Mouse (Mus musculus) MEL (cell line): ENCODE results near the gene Cdk14. TPM values are rescaled to one million over a fixed set of nuclear protein-coding genes. Genes with fewer than 3 reads are reported as not detected.

Experiments
- DNase-seq: peaks from one replicate; pipeline ENCODE4 v3.0.0; 2011; ENCODE audit warnings: low read depth, low spot score
- H3K27ac ChIP-seq: 2 replicates; pipeline ENCODE4 v1.5.1; 2012; ENCODE audit warnings: low read depth, mild to moderate bottlenecking, control low read depth, low read length, moderate library complexity; ENCODE audit not compliant: control insufficient read depth
- H3K27me3 ChIP-seq, 2 experiments: fragments of 150-350 bp in 1 of 2; sonication (generic) in 1 of 2; 2 replicates each; pipeline ENCODE4 v1.6.1; 2012; ENCODE audit warnings: low read length in 2 of 2, mild to moderate bottlenecking in 2 of 2, improper control_type of control experiment in 1 of 2, moderate library complexity in 1 of 2; ENCODE audit not compliant: insufficient read depth in 2 of 2, control insufficient read depth in 1 of 2
- H3K36me3 ChIP-seq, 2 experiments: 2 replicates each; pipeline ENCODE4 v1.6.1; 2012 to 2014; ENCODE audit warnings: low read length in 2 of 2, improper control_type of control experiment in 1 of 2, inconsistent platforms in 1 of 2, mild to moderate bottlenecking in 1 of 2; ENCODE audit not compliant: insufficient read depth in 2 of 2, control insufficient read depth in 1 of 2
- H3K4me1 ChIP-seq, 2 experiments: fragments of 150-350 bp in 1 of 2; sonication (generic) in 1 of 2; 2 replicates each; pipeline ENCODE4 v1.6.1; 2012; ENCODE audit warnings: low read length in 2 of 2, improper control_type of control experiment in 1 of 2, mild to moderate bottlenecking in 1 of 2; ENCODE audit not compliant: insufficient read depth in 2 of 2, control insufficient read depth in 1 of 2
- H3K4me3 ChIP-seq, 2 experiments: fragments of 150-350 bp in 1 of 2; sonication (generic) in 1 of 2; 2 replicates each; pipeline ENCODE4 v1.5.1; 2012; ENCODE audit warnings: low read depth in 2 of 2, low read length in 2 of 2, mild to moderate bottlenecking in 2 of 2, moderate library complexity in 2 of 2, control low read depth in 1 of 2, improper control_type of control experiment in 1 of 2; ENCODE audit not compliant: control insufficient read depth in 1 of 2, insufficient read depth in 1 of 2
- H3K79me2 ChIP-seq: 2 replicates; pipeline ENCODE4 v1.6.1; 2012; ENCODE audit warnings: mild to moderate bottlenecking, low read length, moderate library complexity; ENCODE audit not compliant: control insufficient read depth, poor library complexity, insufficient read depth
- H3K9ac ChIP-seq: 2 replicates; pipeline ENCODE4 v1.6.1; 2012; ENCODE audit warnings: low read depth, mild to moderate bottlenecking, control low read depth, low read length, moderate library complexity; ENCODE audit not compliant: control insufficient read depth, poor library complexity, severe bottlenecking
- H3K9me3 ChIP-seq: fragments of 150-350 bp; sonication (generic); replicated peaks from 2 replicates; pipeline ENCODE4 v1.6.1; 2012; ENCODE audit warnings: mild to moderate bottlenecking, low read length, improper control_type of control experiment, moderate library complexity; ENCODE audit not compliant: insufficient read depth
- BHLHE40 ChIP-seq: IDR thresholded peaks from 2 replicates; pipeline ENCODE4 v1.6.1; 2012; ENCODE audit warnings: low read depth, mild to moderate bottlenecking, inconsistent platforms, low read length, improper control_type of control experiment, borderline replicate concordance
- CHD1 ChIP-seq: IDR thresholded peaks from 2 replicates; pipeline ENCODE4 v1.6.1; 2012; ENCODE audit warnings: low read depth, mild to moderate bottlenecking, inconsistent platforms, low read length, improper control_type of control experiment
- CHD2 ChIP-seq: IDR thresholded peaks from 2 replicates; pipeline ENCODE4 v1.6.1; 2011; ENCODE audit warnings: low read length, improper control_type of control experiment
- CTCF ChIP-seq, 3 experiments: IDR thresholded peaks in 2 of 3; conservative IDR thresholded peaks in 1 of 3; 2 replicates each; pipeline ENCODE4 v1.5.1; 2011 to 2012; ENCODE audit warnings: low read length in 3 of 3, low read depth in 2 of 3, mild to moderate bottlenecking in 2 of 3, improper control_type of control experiment in 1 of 3, inconsistent platforms in 1 of 3, mixed read lengths in 1 of 3, moderate library complexity in 1 of 3; ENCODE audit not compliant: control insufficient read depth in 1 of 3, insufficient read depth in 1 of 3, poor library complexity in 1 of 3, severe bottlenecking in 1 of 3
- EP300 ChIP-seq, 2 experiments: IDR thresholded peaks; 2 replicates each; pipeline ENCODE4 v1.6.1; 2011; ENCODE audit warnings: improper control_type of control experiment in 2 of 2, low read length in 2 of 2, low read depth in 1 of 2, mild to moderate bottlenecking in 1 of 2
- ETS1 ChIP-seq: IDR thresholded peaks from 2 replicates; pipeline ENCODE4 v1.6.1; 2012; ENCODE audit warnings: low read depth, mild to moderate bottlenecking, inconsistent platforms, low read length, improper control_type of control experiment, moderate library complexity
- GATA1 ChIP-seq: IDR thresholded peaks from 2 replicates; pipeline ENCODE4 v1.6.1; 2011; ENCODE audit warnings: low read depth, low read length, improper control_type of control experiment
- JUND ChIP-seq: IDR thresholded peaks from 2 replicates; pipeline ENCODE4 v1.6.1; 2011; ENCODE audit warnings: low read depth, mild to moderate bottlenecking, improper control_type of control experiment, low read length
- KAT2A ChIP-seq: conservative IDR thresholded peaks from 2 replicates; pipeline ENCODE4 v1.6.1; 2012; ENCODE audit warnings: low read depth, low read length, improper control_type of control experiment, inconsistent platforms
- MAX ChIP-seq: IDR thresholded peaks from 2 replicates; pipeline ENCODE4 v1.6.1; 2011; ENCODE audit warnings: low read length, improper control_type of control experiment
- MYB ChIP-seq: IDR thresholded peaks from 2 replicates; pipeline ENCODE4 v1.6.1; 2011; ENCODE audit warnings: mild to moderate bottlenecking, low read depth, low read length, improper control_type of control experiment
- NELFE ChIP-seq: IDR thresholded peaks from 2 replicates; pipeline ENCODE4 v1.6.1; 2011; ENCODE audit warnings: low read depth, low read length, improper control_type of control experiment
- POLR2A ChIP-seq, 2 experiments: IDR thresholded peaks; 2 replicates each; pipeline ENCODE4 v1.6.1; 2011 to 2012; ENCODE audit warnings: low read length in 2 of 2, mild to moderate bottlenecking in 2 of 2, control low read depth in 1 of 2, improper control_type of control experiment in 1 of 2, low read depth in 1 of 2, moderate library complexity in 1 of 2; ENCODE audit not compliant: control insufficient read depth in 1 of 2, insufficient read depth in 1 of 2, poor library complexity in 1 of 2
- POLR2AphosphoS2 ChIP-seq: IDR thresholded peaks from 2 replicates; pipeline ENCODE4 v1.6.1; 2011; ENCODE audit warnings: low read length, improper control_type of control experiment
- RCOR1 ChIP-seq: IDR thresholded peaks from 2 replicates; pipeline ENCODE4 v1.6.1; 2012; ENCODE audit warnings: low read depth, mild to moderate bottlenecking, inconsistent platforms, low read length, improper control_type of control experiment
- SIN3A ChIP-seq: IDR thresholded peaks from 2 replicates; pipeline ENCODE4 v1.6.1; 2012; ENCODE audit warnings: low read length, improper control_type of control experiment, inconsistent platforms
- SMC3 ChIP-seq: IDR thresholded peaks from 2 replicates; pipeline ENCODE4 v1.6.1; 2011; ENCODE audit warnings: low read depth, low read length, improper control_type of control experiment
- TBP ChIP-seq: IDR thresholded peaks from 2 replicates; pipeline ENCODE4 v1.8.0; 2011; ENCODE audit warnings: low read depth, low read length, improper control_type of control experiment
- UBTF ChIP-seq: IDR thresholded peaks from 2 replicates; pipeline ENCODE4 v1.6.1; 2012; ENCODE audit warnings: low read depth, mild to moderate bottlenecking, inconsistent platforms, low read length, improper control_type of control experiment, moderate library complexity, borderline replicate concordance; ENCODE audit not compliant: insufficient read depth
- USF1 ChIP-seq: IDR thresholded peaks from 2 replicates; pipeline ENCODE4 v1.6.1; 2014; ENCODE audit warnings: low read depth, mild to moderate bottlenecking, inconsistent platforms, low read length, improper control_type of control experiment, moderate library complexity
- ZKSCAN1 ChIP-seq: IDR thresholded peaks from 2 replicates; pipeline ENCODE4 v1.6.1; 2012; ENCODE audit warnings: low read depth, mild to moderate bottlenecking, inconsistent platforms, low read length, improper control_type of control experiment, moderate library complexity
- ZMIZ1 ChIP-seq: IDR thresholded peaks from 2 replicates; pipeline ENCODE4 v1.6.1; 2012; ENCODE audit warnings: low read depth, mild to moderate bottlenecking, inconsistent platforms, low read length, improper control_type of control experiment, moderate library complexity
- polyA plus RNA-seq, 2 experiments: library from polyadenylated mRNA; stranded (reverse) in 1 of 2; unstranded in 1 of 2; fragments of >175 nt in 1 of 2; fragments of >200 nt in 1 of 2; gene quantifications; 2 replicates each; pipeline versions ENCODE4 v1.2.1 to v1.2.4; 2012; ENCODE audit warnings: low replicate concordance in 2 of 2, low read depth in 1 of 2; ENCODE audit not compliant: insufficient read length in 2 of 2, insufficient read depth in 1 of 2, missing spikeins in 1 of 2
- total RNA-seq: library from RNA; depleted of rRNA; stranded (reverse); fragments of 300-350 nt; gene quantifications from 2 replicates; pipeline ENCODE4 v1.2.3, GENCODE M21; 2012

Cdk14 gene
- total and polyA plus RNA-seq, 3 experiments, result not detected

GRCm38 (mm10) chr5:5243648-5244047 lies 176.5 kb downstream of the Cdk14 start:
- H3K9me3 ChIP-seq, result no peaks in the 10 kb centered on the region
- no peak for TF ChIP-seq NELFE
- TF ChIP-seq CHD2, result no peak
- no peak for TF ChIP-seq USF1
- no peak for TF ChIP-seq GATA1
- no peaks in the 10 kb centered on the region for H3K27me3 ChIP-seq
- no peak overlapping the region for H3K4me3 ChIP-seq
- no peak overlapping the region for H3K9ac ChIP-seq
- DNase-seq, result no peak
- no peaks in the 10 kb centered on the region for H3K4me1 ChIP-seq
- no peaks in the 10 kb centered on the region for H3K36me3 ChIP-seq
- H3K27ac ChIP-seq, result no peak overlapping the region
- H3K79me2 ChIP-seq, result no peaks in the 10 kb centered on the region

- Histone ChIP-seq H3K4me1 (no peaks in the 10 kb centered on the region), H3K9me3 (no peaks in the 10 kb centered on the region), H3K4me3 (no peak overlapping the region), H3K36me3 (no peaks in the 10 kb centered on the region), H3K79me2 (no peaks in the 10 kb centered on the region), H3K9ac (no peak overlapping the region), H3K27me3 (no peaks in the 10 kb centered on the region), H3K27ac (no peak overlapping the region)
- no peak for TF ChIP-seq CHD2
- TF ChIP-seq SIN3A, result no peak
- no peak for TF ChIP-seq SMC3
- TF ChIP-seq JUND, result no peak
- TF ChIP-seq CTCF (IDR thresholded peaks at IDR 0.05 in 2 of 3, conservative IDR thresholded peaks at IDR 0.05 in 1 of 3; ENCODE audit: control insufficient read depth in 1 of 3, insufficient read depth in 1 of 3, low read depth in 2 of 3, low read length in 3 of 3, poor library complexity in 1 of 3, severe bottlenecking in 1 of 3), result no peak
- TF ChIP-seq RCOR1, result no peak
- TF ChIP-seq GATA1, result no peak
- TF ChIP-seq MYB, result no peak
- no peak for TF ChIP-seq POLR2AphosphoS2
- no peak for DNase-seq
These were observed 177.4 kb downstream of the Cdk14 start for GRCm38 (mm10) chr5:5242704-5243103.

- H3K27me3 ChIP-seq, result no peaks in the 10 kb centered on the region
- no peaks in the 10 kb centered on the region for H3K79me2 ChIP-seq
- no peak for TF ChIP-seq ZKSCAN1
- TF ChIP-seq TBP, result no peak
- TF ChIP-seq CHD1, result no peak
- no peak for TF ChIP-seq SMC3
- TF ChIP-seq UBTF, result no peak
- TF ChIP-seq BHLHE40, result no peak
- no peak for TF ChIP-seq KAT2A
- TF ChIP-seq POLR2A (IDR thresholded peaks at IDR 0.05; ENCODE audit: control insufficient read depth in 1 of 2, insufficient read depth in 1 of 2, low read depth in 1 of 2, low read length in 2 of 2, poor library complexity in 1 of 2), result no peak
- no peak for TF ChIP-seq MAX
- TF ChIP-seq ETS1, result no peak
- no peak for TF ChIP-seq NELFE
- no peak for TF ChIP-seq ZMIZ1
- no peak for TF ChIP-seq EP300 (IDR thresholded peaks at IDR 0.05; ENCODE audit: low read depth in 1 of 2, low read length in 2 of 2)
- TF ChIP-seq, all 39 proteins: peak for 0
- Histone ChIP-seq H3K9me3 (no peaks in the 10 kb centered on the region), H3K9ac (no peak overlapping the region), H3K27ac (no peak overlapping the region), H3K4me3 (no peak overlapping the region), H3K36me3 (no peaks in the 10 kb centered on the region), H3K4me1 (no peaks in the 10 kb centered on the region)
- DNase-seq, result no peak
These were observed 179.0 kb downstream of the Cdk14 start for GRCm38 (mm10) chr5:5241088-5241487.
